Mouse (Mus musculus): ENCODE results near the gene Phrf1.

DNA sequence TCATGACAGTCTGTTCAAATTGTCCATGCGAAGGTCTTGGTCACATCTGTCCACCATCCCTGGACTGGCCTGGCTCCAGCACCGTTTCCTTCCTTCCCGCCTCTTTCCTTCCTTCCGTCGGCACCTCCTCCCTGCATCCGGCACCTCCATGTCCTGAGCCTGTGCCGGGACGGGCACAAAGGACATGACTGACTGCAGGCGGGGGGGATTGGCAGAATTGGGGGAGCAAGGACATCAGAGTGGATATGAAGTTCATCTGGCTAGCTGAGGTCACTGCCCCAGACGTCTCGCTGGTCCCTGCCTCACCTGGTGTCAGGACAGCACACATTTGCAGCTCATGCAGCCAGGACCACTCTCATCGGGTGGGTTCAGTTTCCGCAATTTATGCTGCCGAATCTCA lies 37.5 kb upstream of the Phrf1 start:
- TF ChIP-seq POLR2AphosphoS2 (IDR thresholded peaks at IDR 0.05; ENCODE audit: insufficient read length, low read depth) (no peak), POLR2A (IDR thresholded peaks at IDR 0.05; ENCODE audit: insufficient read length, low read depth) (no peak), SRF (IDR thresholded peaks at IDR 0.05; ENCODE audit: control insufficient read depth, insufficient read length, low read depth) (no peak), TCF12 (IDR thresholded peaks at IDR 0.05; ENCODE audit: insufficient read depth, poor library complexity, severe bottlenecking) (no peak), REST (IDR thresholded peaks at IDR 0.05; ENCODE audit: insufficient read depth, insufficient read length) (no peak), MAX (IDR thresholded peaks at IDR 0.05; ENCODE audit: low read depth) (no peak), E2F4 (IDR thresholded peaks at IDR 0.05; ENCODE audit: insufficient read depth) (no peak)

Data from myocyte (in vitro differentiated cells).